Comparison of ENCODE assay signal across 10 mouse cellular contexts in genomic region chr9:43238167-43238566, GRCm38 (mm10). TPM values are rescaled to one million over a fixed set of nuclear protein-coding genes. Genes with fewer than 3 reads are reported as not detected.
DNase-seq lines count a peak whose midpoint lies in the region; ATAC-seq lines count a peak whose summit lies in the region.
"Had no signal": no experiment of that assay in that cellular context is flagged by ENCODE, and none has a peak within 500 bp of the region (broad histone marks: within the 10 kb centered on the region; RNA-seq: fewer than 3 reads in every experiment).

No protein-coding gene starts in this region.

- peak overlapping the region; percentile 3; the same call in 1 of the 2 replicates for H3K27ac ChIP-seq in lung, embryonic 16.5 days (ENCODE audit: low read length)
- H3K27ac ChIP-seq in hindbrain, embryonic 15.5 days (replicated peaks) = no peak overlapping the region
- no peak overlapping the region for H3K27ac ChIP-seq in neural tube, embryonic 13.5 days (replicated peaks)

- ATAC-seq in erythroblast, adult 5-6 weeks (replicated peaks; ENCODE audit: low FRiP score, poor library complexity, severe bottlenecking) = no peak
- no peak for ATAC-seq in lung, embryonic 16.5 days (ENCODE audit: low read depth)
- ATAC-seq in hindbrain, embryonic 15.5 days (ENCODE audit: low FRiP score, low read depth) = no peak
- no peak for ATAC-seq in neural tube, embryonic 13.5 days (ENCODE audit: low read depth)

- no peak for DNase-seq in lung, postnatal 36 days
- DNase-seq in ovary, postnatal 10 days (ENCODE audit: low spot score) = no peak
- DNase-seq in cerebellum, postnatal 4 days (ENCODE audit: low spot score in 2 of 2) = no peak
- DNase-seq: kidney, postnatal 14 days had no signal

- H3K9ac ChIP-seq in lung, embryonic 16.5 days (ENCODE audit: low read length) = peak overlapping the region; percentile 72
- no peak overlapping the region for H3K9ac ChIP-seq in hindbrain, embryonic 15.5 days
- H3K9ac ChIP-seq in neural tube, embryonic 13.5 days = peak overlapping the region; percentile 66; the same call in 1 of the 2 replicates

- H3K4me2 ChIP-seq in lung, embryonic 16.5 days (ENCODE audit: low read depth, low read length) = peak overlapping the region; percentile 66
- peak overlapping the region; percentile 80; the same call in 1 of the 2 replicates for H3K4me2 ChIP-seq in hindbrain, embryonic 15.5 days
- H3K4me2 ChIP-seq in neural tube, embryonic 13.5 days = peak overlapping the region; percentile 66

- H3K9me3 ChIP-seq in erythroblast, embryonic 14.5 days (ENCODE audit: control insufficient read depth, low read length) = no peaks in the 10 kb centered on the region
- H3K9me3 ChIP-seq in lung, embryonic 16.5 days (ENCODE audit: control insufficient read depth, low read length) = no peaks in the 10 kb centered on the region
- H3K9me3 ChIP-seq in hindbrain, embryonic 15.5 days = no peaks in the 10 kb centered on the region
- H3K9me3 ChIP-seq in neural tube, embryonic 13.5 days = no peaks in the 10 kb centered on the region

- H3K27me3 ChIP-seq in erythroblast, embryonic 14.5 days (ENCODE audit: control insufficient read depth) = no peaks in the 10 kb centered on the region
- H3K27me3 ChIP-seq in lung, embryonic 16.5 days (ENCODE audit: control insufficient read depth, insufficient read depth, low read depth, low read length) = no peaks in the 10 kb centered on the region
- peaks cover 36% of the 10 kb centered on the region for H3K27me3 ChIP-seq in hindbrain, embryonic 15.5 days
- H3K27me3 ChIP-seq in neural tube, embryonic 13.5 days = peaks cover 38% of the 10 kb centered on the region

- peaks cover 49% of the 10 kb centered on the region for H3K36me3 ChIP-seq in erythroblast, embryonic 14.5 days (ENCODE audit: control insufficient read depth)
- H3K36me3 ChIP-seq in lung, embryonic 16.5 days (ENCODE audit: control insufficient read depth, insufficient read depth, low read length) = peaks cover 4% of the 10 kb centered on the region; the same call in 1 of the 2 replicates
- H3K36me3 ChIP-seq in hindbrain, embryonic 15.5 days = no peaks in the 10 kb centered on the region
- H3K36me3 ChIP-seq in neural tube, embryonic 13.5 days = no peaks in the 10 kb centered on the region

- WGBS in lung, embryonic 16.5 days = 53% methylated on average over 2 of the region's 2 CpGs
- WGBS in hindbrain, embryonic 15.5 days = 43% methylated on average over 2 of the region's 2 CpGs
- 45% methylated on average over 2 of the region's 2 CpGs for WGBS in neural tube, embryonic 13.5 days

- peak overlapping the region; percentile 74 for H3K4me3 ChIP-seq in erythroblast, embryonic 14.5 days (replicated peaks)
- peak overlapping the region; percentile 65 for H3K4me3 ChIP-seq in lung, embryonic 16.5 days (ENCODE audit: low read length)
- no peak overlapping the region; the same call in 1 of the 2 replicates for H3K4me3 ChIP-seq in hindbrain, embryonic 15.5 days
- peak overlapping the region; percentile 54 for H3K4me3 ChIP-seq in neural tube, embryonic 13.5 days

- H3K4me1 ChIP-seq in erythroblast, embryonic 14.5 days (ENCODE audit: control insufficient read depth) = peaks cover 99% of the 10 kb centered on the region
- peaks cover 28% of the 10 kb centered on the region for H3K4me1 ChIP-seq in lung, embryonic 16.5 days (replicated peaks; ENCODE audit: control insufficient read depth, insufficient read depth, low read length)
- peaks cover 17% of the 10 kb centered on the region for H3K4me1 ChIP-seq in hindbrain, embryonic 15.5 days (replicated peaks)
- peaks cover 24% of the 10 kb centered on the region for H3K4me1 ChIP-seq in neural tube, embryonic 13.5 days (replicated peaks)

RNA-seq across cellular contexts. Expression of gene Oaf, which starts 1.5 kb away (rescaled TPM):
- 12.3 and 12.6 TPM in 2 replicates for polyA plus RNA-seq in erythroblast, embryonic 14.5 days (2012)
- 2.1 and 21.7 TPM in 2 replicates for total RNA-seq in erythroblast, adult 5-6 weeks (2015; ENCODE audit: low replicate concordance)
- total RNA-seq in erythroblast, adult 5-6 weeks (2017; ENCODE audit: low replicate concordance) = 1.8 and 3.7 TPM in 2 replicates
- 35.3 and 38.0 TPM in 2 replicates for polyA plus RNA-seq in lung, embryonic 16.5 days (2015; fragmentation: Nextera tagmentation; extraction: Ambion mirVana)
- 7.1 and 10.8 TPM in 2 replicates for polyA plus RNA-seq in hindbrain, embryonic 15.5 days (2015; fragmentation: Nextera tagmentation; extraction: Ambion mirVana)
- polyA plus RNA-seq in neural tube, embryonic 13.5 days (2015; fragmentation: Nextera tagmentation; extraction: Ambion mirVana) = 17.3 and 21.1 TPM in 2 replicates
- total RNA-seq: neutrophil, adult 5-6 weeks had no signal

RNA-seq across cellular contexts. Expression of gene Pou2f3, which starts 28.0 kb away (rescaled TPM):
- polyA plus RNA-seq in erythroblast, embryonic 14.5 days (2012) = not detected in 2 replicates
- total RNA-seq in erythroblast, adult 5-6 weeks (2015; ENCODE audit: low replicate concordance) = not detected in 2 replicates
- total RNA-seq in erythroblast, adult 5-6 weeks (2017; ENCODE audit: low replicate concordance) = not detected in 2 replicates
- 0.13 and 0.19 TPM in 2 replicates for polyA plus RNA-seq in lung, embryonic 16.5 days (2015; fragmentation: Nextera tagmentation; extraction: Ambion mirVana)
- polyA plus RNA-seq in hindbrain, embryonic 15.5 days (2015; fragmentation: Nextera tagmentation; extraction: Ambion mirVana) = 0.05 and 0.10 TPM in 2 replicates
- not detected in 2 replicates for polyA plus RNA-seq in neural tube, embryonic 13.5 days (2015; fragmentation: Nextera tagmentation; extraction: Ambion mirVana)
- total RNA-seq: neutrophil, adult 5-6 weeks had no signal
